Mouse (Mus musculus) neural tube, embryonic 14.5 days (tissue): ENCODE data around the gene Efna2. TPM values are rescaled to one million over a fixed set of nuclear protein-coding genes. Genes with fewer than 3 reads are reported as not detected.

Experiments used
- ATAC-seq: fragments of 200-750 bp; cut with Nextera tagmentation; 2 replicates; pipeline ENCODE4 v1.8.0; 2017; ENCODE audit warnings: low read depth, mild to moderate bottlenecking, moderate TSS enrichment, moderate library complexity
- H3K27ac ChIP-seq: fragments of 300-500 bp; sonication (generic); 2 replicates; pipeline ENCODE4 v1.5.1; 2014; ENCODE audit warnings: low read depth, mild to moderate bottlenecking, control low read depth, low read length, moderate library complexity, mixed read lengths
- H3K27me3 ChIP-seq: fragments of 300-500 bp; sonication (generic); 2 replicates; pipeline ENCODE4 v1.6.1; 2014; ENCODE audit warnings: low read length; ENCODE audit not compliant: control insufficient read depth, insufficient read depth
- H3K36me3 ChIP-seq: fragments of 300-500 bp; sonication (generic); 2 replicates; pipeline ENCODE4 v1.6.1; 2014; ENCODE audit warnings: low read length, mixed read lengths; ENCODE audit not compliant: control insufficient read depth, insufficient read depth
- H3K4me1 ChIP-seq: fragments of 300-500 bp; sonication (generic); 2 replicates; pipeline ENCODE4 v1.6.1; 2014; ENCODE audit warnings: low read length; ENCODE audit not compliant: control insufficient read depth, insufficient read depth
- H3K4me2 ChIP-seq: fragments of 300-500 bp; sonication (generic); 2 replicates; pipeline ENCODE4 v1.6.1; 2014; ENCODE audit warnings: mild to moderate bottlenecking, low read depth, low read length, control low read depth
- H3K4me3 ChIP-seq: fragments of 300-500 bp; sonication (generic); 2 replicates; pipeline ENCODE4 v1.5.1; 2014; ENCODE audit warnings: low read depth, low read length, control low read depth, mixed read lengths
- H3K9ac ChIP-seq: fragments of 300-500 bp; sonication (generic); replicated peaks from 2 replicates; pipeline ENCODE4 v1.6.1; 2014; ENCODE audit warnings: low read depth, mild to moderate bottlenecking, control low read depth, low read length, mixed read lengths
- H3K9me3 ChIP-seq: fragments of 300-500 bp; sonication (generic); 2 replicates; pipeline ENCODE4 v1.6.1; 2016; ENCODE audit warnings: low read length; ENCODE audit not compliant: control insufficient read depth
- WGBS: fragments of 180-500 bp; shearing (Covaris S2); extraction: QIAGEN DNeasy Blood & Tissue Kit; methylation state at CpG from one replicate; pipeline ENCODE4 v1.1.7; 2014; 5-methylcytosine and 5-hydroxymethylcytosine counted together
- polyA plus RNA-seq: library from polyadenylated mRNA; unstranded; fragments of >200 nt; fragmentation: Nextera tagmentation; extraction: Ambion mirVana; gene quantifications from 2 replicates; pipeline ENCODE4 v1.2.1, GENCODE M21; 2014

Efna2 gene
- polyA plus RNA-seq, 1 experiment from 2014 or later: 24.0 TPM

GRCm38 (mm10) chr10:80158307-80158986 is 20.8 kb upstream of the Efna2 start:
- no peak for ATAC-seq
- H3K36me3 ChIP-seq: peaks cover 42% of the 10 kb centered on the region
- peaks cover 33% of the 10 kb centered on the region for H3K4me1 ChIP-seq
- H3K9me3 ChIP-seq: no peaks in the 10 kb centered on the region
- H3K4me3 ChIP-seq: no peak overlapping the region
- no peaks in the 10 kb centered on the region for H3K27me3 ChIP-seq
- H3K27ac ChIP-seq: peak overlapping the region; percentile 71
- no peak overlapping the region for H3K9ac ChIP-seq
- H3K4me2 ChIP-seq: peak overlapping the region; percentile 51; the same call in 1 of the 2 replicates
- 15% methylated on average over 18 of the region's 18 CpGs for WGBS

GRCm38 (mm10) chr10:80159021-80159560 is 20.2 kb upstream of the Efna2 start:
- Histone ChIP-seq H3K4me3 (peak overlapping the region; percentile 37), H3K4me1 (peaks cover 31% of the 10 kb centered on the region), H3K9me3 (no peaks in the 10 kb centered on the region), H3K9ac (peak overlapping the region; percentile 46), H3K27me3 (no peaks in the 10 kb centered on the region), H3K4me2 (peak overlapping the region; percentile 51), H3K36me3 (peaks cover 35% of the 10 kb centered on the region), H3K27ac (peak overlapping the region; percentile 71)
- 6% methylated on average over 12 of the region's 12 CpGs for WGBS
- ATAC-seq: no peak

GRCm38 (mm10) chr10:80159561-80160454 is 19.5 kb upstream of the Efna2 start:
- Histone ChIP-seq H3K4me1 (peaks cover 34% of the 10 kb centered on the region), H3K9ac (peak overlapping the region; percentile 46), H3K4me3 (peak overlapping the region; percentile 37), H3K27me3 (no peaks in the 10 kb centered on the region), H3K36me3 (peaks cover 29% of the 10 kb centered on the region), H3K4me2 (peak overlapping the region; percentile 51), H3K27ac (peak overlapping the region; percentile 71), H3K9me3 (no peaks in the 10 kb centered on the region)
- ATAC-seq: peak; percentile 86
- WGBS: under 1% methylated on average over 52 of the region's 55 CpGs

- WGBS: 2% methylated on average over 30 of the region's 33 CpGs
- no peak for ATAC-seq
- Histone ChIP-seq H3K27ac (peak overlapping the region; percentile 71), H3K27me3 (no peaks in the 10 kb centered on the region), H3K9ac (peak overlapping the region; percentile 11; the same call in 1 of the 2 replicates), H3K4me2 (peak overlapping the region; percentile 51; the same call in 1 of the 2 replicates), H3K36me3 (peaks cover 20% of the 10 kb centered on the region), H3K4me1 (peaks cover 40% of the 10 kb centered on the region), H3K9me3 (no peaks in the 10 kb centered on the region), H3K4me3 (peak overlapping the region; percentile 37)
These were observed 18.6 kb upstream of the Efna2 start for GRCm38 (mm10) chr10:80160455-80161371.

GRCm38 (mm10) chr10:80161522-80162242 is 17.6 kb upstream of the Efna2 start:
- WGBS: 13% methylated on average over 7 of the region's 7 CpGs
- Histone ChIP-seq H3K27me3 (no peaks in the 10 kb centered on the region), H3K4me2 (peak overlapping the region; percentile 51; the same call in 1 of the 2 replicates), H3K9ac (no peak overlapping the region), H3K4me3 (no peak overlapping the region), H3K36me3 (peaks cover 11% of the 10 kb centered on the region), H3K4me1 (peaks cover 43% of the 10 kb centered on the region), H3K9me3 (no peaks in the 10 kb centered on the region), H3K27ac (no peak overlapping the region; the same call in 1 of the 2 replicates)
- no peak for ATAC-seq

GRCm38 (mm10) chr10:80162243-80162608 is 17.1 kb upstream of the Efna2 start:
- Histone ChIP-seq H3K36me3 (peaks cover 6% of the 10 kb centered on the region), H3K4me3 (no peak overlapping the region), H3K4me2 (no peak overlapping the region), H3K4me1 (peaks cover 41% of the 10 kb centered on the region), H3K9ac (no peak overlapping the region), H3K27me3 (no peaks in the 10 kb centered on the region), H3K27ac (no peak overlapping the region), H3K9me3 (no peaks in the 10 kb centered on the region)
- no peak for ATAC-seq
- WGBS: 85% methylated on average over 3 of the region's 3 CpGs

- no peak overlapping the region for H3K4me3 ChIP-seq
- peaks cover 36% of the 10 kb centered on the region for H3K4me1 ChIP-seq
- H3K27me3 ChIP-seq: no peaks in the 10 kb centered on the region
- 84% methylated on average over 6 of the region's 6 CpGs for WGBS
- no peak overlapping the region for H3K27ac ChIP-seq
- H3K9me3 ChIP-seq: no peaks in the 10 kb centered on the region
- no peak overlapping the region for H3K4me2 ChIP-seq
- H3K36me3 ChIP-seq: no peaks in the 10 kb centered on the region
- no peak for ATAC-seq
- no peak overlapping the region for H3K9ac ChIP-seq
These were observed 16.5 kb upstream of the Efna2 start for GRCm38 (mm10) chr10:80162716-80163299.
